Mouse (Mus musculus) adrenal gland, postnatal 4 days (tissue): ENCODE data around the gene Gm37240. TPM values are rescaled to one million over a fixed set of nuclear protein-coding genes. Genes with fewer than 3 reads are reported as not detected.

Experiments used
- DNase-seq, 2 experiments: peaks; one replicate each; pipeline ENCODE4 v3.0.0; 2021 to 2022; ENCODE audit warnings: low spot score in 2 of 2, mixed read lengths in 2 of 2
- total RNA-seq, 2 experiments: library from RNA; stranded (reverse); gene quantifications; 2 replicates each; pipeline ENCODE4 v1.2.3; 2021

Gm37240 gene
- total RNA-seq, 2 experiments from 2014 or later = 8.0 to 8.3 TPM

DNA sequence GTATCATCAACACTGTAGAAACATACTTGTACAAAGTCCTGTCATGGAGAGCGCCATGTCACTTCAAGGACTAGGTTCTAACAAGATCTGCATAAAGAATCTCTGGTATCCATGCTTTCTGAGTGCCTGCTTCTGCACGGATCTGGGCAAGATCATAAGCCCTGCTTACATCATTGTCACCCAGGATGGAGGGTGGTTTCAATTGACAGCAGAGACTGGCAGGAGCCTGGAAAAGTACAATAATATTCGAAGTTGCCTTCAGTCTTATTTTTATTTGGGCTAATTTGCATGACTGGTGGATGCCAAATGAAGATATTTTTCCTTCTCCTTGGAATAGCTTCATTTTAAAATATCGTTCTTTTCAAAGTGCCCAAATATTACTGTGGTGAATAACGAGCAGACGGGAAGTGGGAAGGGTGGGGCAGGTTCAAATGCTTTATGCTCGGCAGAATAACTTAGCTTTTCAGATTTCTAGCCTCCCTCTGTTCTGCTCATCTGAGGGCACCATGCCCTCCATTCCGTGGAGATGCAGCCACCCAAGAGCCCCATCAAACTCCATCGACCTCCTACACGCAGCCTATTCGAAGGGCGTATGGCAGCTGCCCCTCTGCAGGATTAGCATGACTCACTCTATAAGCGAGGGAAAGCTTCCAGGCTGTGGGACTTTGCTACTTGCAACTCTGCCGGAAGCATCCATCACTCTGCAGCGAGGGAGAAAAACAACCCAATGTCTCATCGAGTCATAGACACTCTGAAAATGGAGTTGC, 518.8 kb downstream of the Gm37240 start:
- no peak for DNase-seq

DNA sequence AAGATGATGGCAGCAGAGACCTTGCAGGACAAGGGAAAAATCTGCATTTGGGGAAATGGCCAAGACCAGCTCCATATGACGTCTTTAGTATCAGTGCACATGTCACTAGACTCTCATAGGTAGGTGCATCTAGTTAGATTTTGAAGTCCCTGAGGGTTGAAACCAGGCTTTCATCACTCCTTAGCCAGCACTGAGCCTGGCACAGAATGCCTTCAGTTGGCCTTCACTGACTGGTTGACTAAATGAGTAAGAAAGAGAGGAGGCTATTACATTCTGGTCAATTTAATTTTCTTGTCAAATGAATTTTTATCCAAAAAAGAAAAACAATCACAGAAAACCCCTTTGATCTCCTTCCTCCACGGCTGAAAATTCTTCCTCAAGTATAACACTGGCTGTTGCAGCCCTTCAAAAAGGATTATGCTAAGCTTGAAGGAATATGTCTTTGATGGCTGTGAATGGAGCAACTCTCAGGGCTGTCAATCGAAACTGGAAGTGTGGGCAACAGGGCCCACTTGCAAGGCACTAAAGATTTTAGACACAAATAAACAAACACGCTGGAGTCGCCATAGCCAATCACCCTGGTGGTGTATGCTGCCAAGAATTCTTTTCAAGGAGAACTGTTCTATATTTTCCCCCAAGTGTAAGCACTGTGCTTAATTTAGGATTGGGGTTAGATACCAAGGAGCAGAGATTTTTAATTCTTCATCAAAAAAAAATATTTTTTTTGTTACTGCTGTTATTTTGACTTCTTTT, 522.6 kb downstream of the Gm37240 start:
- no peak for DNase-seq

DNA sequence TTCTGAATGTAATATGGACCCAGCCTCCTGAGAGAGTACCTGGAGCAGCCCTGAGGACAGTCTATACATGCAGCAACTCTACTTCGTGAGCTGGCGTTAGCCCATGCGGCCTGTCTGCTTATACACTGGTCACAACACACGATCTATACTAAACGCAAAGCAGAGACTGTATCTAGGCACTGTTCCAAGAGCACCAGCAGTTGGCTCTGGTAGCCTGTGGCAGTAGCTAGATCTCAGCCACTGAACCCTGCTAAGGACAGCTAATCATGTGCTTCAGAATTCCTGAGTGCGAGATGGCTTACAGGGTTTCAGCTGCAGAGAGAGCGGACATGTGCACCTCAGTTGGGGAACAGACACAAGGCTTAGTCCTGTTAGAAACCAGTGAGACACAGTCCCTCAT, 524.4 kb downstream of the Gm37240 start:
- DNase-seq = no peak

GRCm38 (mm10) chr3:85356373-85356772, 530.9 kb downstream of the Gm37240 start:
- DNase-seq = no peak

GRCm38 (mm10) chr3:85348021-85348420, 539.3 kb downstream of the Gm37240 start:
- DNase-seq = no peak

DNA sequence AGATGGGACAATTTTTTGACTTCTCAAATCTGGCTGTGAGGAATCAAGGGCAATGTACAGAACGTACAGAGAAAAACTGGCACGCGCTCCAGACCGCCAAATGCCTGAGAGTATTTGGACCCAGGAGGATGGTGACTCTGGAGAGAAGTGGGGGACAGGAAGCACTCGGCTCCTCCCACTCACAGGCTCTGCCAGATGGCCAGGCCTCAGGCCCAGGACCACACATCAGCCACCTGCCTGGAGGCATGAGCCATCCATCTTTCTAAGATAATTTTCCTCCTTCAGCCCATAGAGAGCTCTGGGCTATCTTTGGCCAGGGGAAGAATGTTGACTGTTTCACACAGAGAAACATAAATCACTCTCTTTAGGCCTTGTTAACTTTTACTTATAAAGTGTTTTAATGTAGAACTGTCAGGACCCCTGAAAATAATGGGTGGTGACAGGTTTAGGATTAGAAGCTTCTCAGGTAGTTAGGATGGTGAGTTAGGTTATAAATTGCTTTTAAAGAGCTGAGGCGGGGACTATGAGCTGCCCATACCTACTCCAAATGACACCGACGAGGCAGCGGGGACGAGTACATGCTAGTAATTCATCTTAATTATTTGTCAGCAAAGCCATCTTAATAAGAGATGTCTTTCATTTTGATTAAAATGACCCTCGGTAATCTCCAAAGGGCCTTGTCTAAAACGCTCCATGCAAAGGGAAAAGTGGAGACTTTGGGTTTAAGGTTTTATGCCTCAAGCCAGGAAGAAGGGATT, 546.0 kb downstream of the Gm37240 start:
- no peak for DNase-seq

DNA sequence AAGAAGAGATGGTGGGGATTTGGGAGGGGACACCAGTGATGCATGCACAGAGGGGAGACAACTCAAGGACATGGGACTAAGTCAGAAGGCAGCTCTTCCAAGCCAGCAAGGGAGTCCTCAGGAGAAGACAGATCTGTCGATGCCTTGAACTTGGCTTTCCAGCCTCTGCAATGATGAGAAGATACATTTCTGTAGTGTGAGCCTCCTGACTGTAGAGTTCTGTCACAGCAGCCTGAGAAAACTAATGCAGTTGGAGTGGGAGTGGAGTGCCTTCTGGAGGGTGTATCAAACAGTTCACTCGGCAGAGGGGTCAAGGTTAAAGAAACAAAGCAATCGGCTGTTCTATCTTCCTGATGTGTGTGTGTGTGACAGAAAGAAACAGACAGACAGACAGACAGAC, 546.8 kb downstream of the Gm37240 start:
- DNase-seq = no peak

DNA sequence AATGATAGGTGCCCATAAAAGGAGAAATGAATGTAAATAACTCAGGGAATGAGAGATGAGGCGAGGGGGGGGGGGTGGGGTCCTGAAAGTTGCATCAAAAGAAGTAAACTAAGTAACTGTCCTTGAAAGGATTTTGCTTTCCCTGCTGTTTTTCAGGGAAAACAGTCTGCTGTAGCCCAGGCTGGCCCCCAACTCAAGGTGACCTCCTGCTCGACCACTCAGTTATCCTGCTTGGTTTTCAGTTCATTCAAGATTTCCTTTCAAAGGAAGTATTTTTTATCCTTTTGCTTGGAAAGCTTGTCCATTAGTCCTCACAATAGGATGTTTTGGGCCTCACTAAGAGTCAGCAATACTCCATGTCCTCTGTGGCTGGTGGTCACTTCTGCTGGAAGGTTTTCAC, 547.4 kb downstream of the Gm37240 start:
- no peak for DNase-seq

DNA sequence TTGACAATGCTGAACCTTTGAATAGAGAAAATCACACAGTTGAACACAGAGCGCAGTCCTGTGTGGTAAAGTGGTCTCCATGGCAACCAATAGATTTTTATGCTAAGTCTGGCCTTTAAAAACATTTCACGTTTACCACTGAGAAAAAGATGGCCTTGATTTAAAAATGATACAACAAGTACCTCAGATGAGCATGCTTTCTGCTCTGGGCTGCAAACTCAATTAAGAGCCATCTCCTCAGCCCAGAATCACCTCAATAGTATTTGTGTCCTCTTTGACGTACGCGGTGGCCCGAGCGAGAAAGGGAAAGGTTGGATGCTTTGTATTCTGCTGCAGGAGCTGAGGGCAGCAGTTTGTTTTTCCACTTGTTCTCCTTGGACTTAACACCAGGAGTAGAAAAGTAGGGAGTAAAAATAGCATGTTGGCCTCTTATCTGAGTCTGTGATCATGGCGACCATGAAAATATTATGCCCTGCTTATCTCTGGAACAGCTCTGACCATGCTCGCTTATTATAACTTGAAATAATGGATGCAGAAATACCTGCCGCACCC, 548.0 kb downstream of the Gm37240 start:
- no peak for DNase-seq

GRCm38 (mm10) chr3:85338755-85339095, 548.6 kb downstream of the Gm37240 start:
- DNase-seq = no peak

DNA sequence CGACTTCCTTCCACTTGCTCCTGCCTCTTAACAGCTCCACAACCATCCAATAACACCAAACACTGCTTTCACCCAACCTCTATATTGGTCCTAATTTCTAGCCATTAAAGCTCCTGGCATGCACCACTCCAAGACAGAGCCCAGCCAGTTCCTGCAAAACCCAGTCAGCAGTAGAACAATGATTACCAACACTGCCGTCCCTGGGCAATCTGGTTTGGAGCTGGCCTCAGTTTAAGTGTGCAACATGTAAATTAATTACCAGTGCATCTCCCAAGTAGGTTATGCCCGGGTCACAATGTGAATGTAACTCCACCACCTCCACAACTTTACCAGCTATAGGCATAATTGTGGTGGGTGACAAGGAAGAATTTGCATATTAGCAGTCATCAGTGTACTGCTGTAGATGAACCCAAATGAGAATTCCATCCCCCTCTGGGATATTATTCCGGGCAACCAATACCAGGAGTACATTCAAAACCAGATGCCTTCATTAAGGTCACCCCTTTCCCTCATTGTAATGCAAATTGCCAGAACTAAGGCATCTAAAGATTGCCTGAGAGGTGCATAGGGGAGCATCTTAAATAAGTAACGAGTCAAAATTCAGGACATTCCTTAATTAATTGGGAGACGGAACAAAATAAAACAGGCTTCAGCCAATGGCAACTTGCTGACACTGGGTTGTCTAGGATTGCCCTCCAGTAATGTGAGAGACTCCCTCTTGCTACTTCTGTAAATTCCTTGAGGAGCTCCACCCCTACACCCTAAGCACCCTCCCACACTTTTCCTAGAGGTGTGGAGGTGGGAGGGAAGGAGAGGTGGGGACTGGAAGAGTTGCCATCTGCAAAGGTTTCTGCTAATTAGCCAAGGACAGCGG, 549.2 kb downstream of the Gm37240 start:
- no peak for DNase-seq

DNA sequence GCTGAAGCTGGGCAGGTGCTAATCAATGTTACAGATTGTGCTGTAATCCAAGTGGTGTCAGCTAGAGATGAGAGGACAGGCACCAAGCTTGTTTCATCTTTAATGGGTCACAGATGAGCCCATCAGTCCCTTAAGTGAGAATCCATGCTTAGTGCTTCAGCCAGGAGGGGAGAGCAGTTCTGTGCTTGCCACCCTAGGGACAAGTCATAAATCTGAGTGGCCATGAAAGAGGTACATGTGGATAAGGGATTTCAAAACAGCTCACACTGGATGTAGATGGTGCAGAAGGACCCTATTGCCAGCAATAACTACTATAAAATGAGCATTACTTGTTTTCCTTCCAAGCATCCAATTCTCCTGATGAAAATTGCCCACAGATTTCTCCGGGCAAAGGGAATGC, 551.8 kb downstream of the Gm37240 start:
- no peak for DNase-seq

GRCm38 (mm10) chr3:85332276-85332675, 555.0 kb downstream of the Gm37240 start:
- no peak for DNase-seq

- no peak for DNase-seq
Observed at GRCm38 (mm10) chr3:85318256-85318655, 569.1 kb downstream of the Gm37240 start.

GRCm38 (mm10) chr3:85317306-85317705, 570.0 kb downstream of the Gm37240 start:
- DNase-seq = no peak

DNA sequence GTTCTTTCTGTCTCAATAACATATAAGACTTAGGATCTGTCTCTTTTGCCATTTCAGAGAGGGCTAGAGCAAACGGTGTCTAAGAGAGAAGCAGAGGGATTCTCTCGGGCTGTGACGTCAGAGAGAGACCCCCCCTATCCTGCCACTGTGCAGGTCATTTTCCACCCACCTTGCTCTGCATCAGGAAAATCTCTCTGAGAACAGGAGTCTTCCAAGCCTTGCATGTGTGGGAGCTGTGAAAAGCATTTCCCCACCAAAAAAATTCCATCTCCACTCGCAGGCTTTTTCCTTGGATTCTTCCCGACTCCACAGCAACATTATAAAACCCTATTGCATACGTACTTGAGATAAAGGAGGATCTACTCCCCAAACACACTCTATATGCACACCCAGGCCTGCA, 572.4 kb downstream of the Gm37240 start:
- DNase-seq = no peak

DNA sequence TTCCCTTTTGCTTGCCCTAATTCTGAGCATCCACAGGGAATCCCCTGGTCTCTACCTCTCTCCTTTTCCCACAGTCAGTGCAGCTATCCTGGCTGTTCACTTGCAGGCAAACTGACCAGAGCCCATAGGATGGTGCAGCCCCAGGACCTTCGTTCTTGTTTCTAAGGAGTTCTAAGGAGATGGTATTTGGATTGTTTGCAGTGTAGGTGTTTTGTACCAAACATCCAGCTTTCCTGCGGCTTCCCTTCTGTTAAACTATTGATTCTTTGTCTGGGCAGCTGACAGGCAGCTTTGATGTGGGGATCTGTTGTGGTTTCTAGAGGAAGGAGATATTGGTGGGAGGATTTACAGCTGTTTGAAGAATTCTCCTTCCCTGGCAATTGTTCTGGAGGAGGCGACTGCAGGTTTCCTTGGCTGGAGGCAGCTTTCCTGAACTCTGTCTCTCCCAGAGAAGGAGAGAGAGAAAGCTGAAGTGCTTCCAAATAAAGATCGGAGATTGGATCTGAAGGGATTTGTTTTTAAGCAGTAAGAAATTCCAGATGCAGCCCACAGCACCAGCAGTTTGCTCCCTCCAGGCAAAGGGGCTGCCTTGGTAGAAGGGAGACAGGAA, 573.6 kb downstream of the Gm37240 start:
- no peak for DNase-seq

DNA sequence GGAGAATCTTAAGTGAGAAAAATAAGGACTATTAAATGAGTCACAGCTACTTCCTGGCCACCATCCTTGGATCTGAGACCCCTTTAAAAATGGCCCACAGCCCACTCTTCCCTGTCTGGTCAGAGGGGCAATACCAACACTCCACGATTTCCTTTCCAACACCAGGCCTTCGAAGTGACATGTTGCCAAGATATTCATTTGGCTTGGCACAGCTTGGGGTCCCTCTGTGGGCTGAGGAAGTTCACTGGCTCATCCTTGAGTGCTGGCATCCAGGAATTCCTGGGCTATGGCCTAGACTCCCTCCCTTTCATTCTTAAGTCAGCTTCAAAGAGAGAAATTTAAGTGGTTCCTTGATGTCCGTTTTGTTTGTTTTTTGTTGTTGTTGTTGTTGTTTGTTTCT, 576.1 kb downstream of the Gm37240 start:
- DNase-seq = no peak

- DNase-seq = no peak
Observed at GRCm38 (mm10) chr3:85310401-85310989, 576.8 kb downstream of the Gm37240 start.

- DNase-seq = no peak
Observed at GRCm38 (mm10) chr3:85309168-85309567, 578.1 kb downstream of the Gm37240 start.
